In genomic region chr2:163102900-163103653, GRCm38 (mm10) we compare ENCODE assay signal across 15 mouse cellular contexts. TPM values are rescaled to one million over a fixed set of nuclear protein-coding genes. Genes with fewer than 3 reads are reported as not detected.
DNase-seq lines count a peak whose midpoint lies in the region; ATAC-seq and TF ChIP-seq lines count a peak whose summit lies in the region.
"Had no signal": no experiment of that assay in that cellular context is flagged by ENCODE, and none has a peak within 500 bp of the region (broad histone marks: within the 10 kb centered on the region; RNA-seq: fewer than 3 reads in every experiment).

No protein-coding gene starts in this region.

- H3K9me3 ChIP-seq in liver, postnatal 0 days (ENCODE audit: low read length): no peaks in the 10 kb centered on the region
- H3K9me3 ChIP-seq in limb, embryonic 14.5 days (ENCODE audit: control insufficient read depth, low read length): no peaks in the 10 kb centered on the region

- H3K36me3 ChIP-seq in liver, adult 2 months (ENCODE audit: control insufficient read depth, insufficient read depth, low read length): no peaks in the 10 kb centered on the region
- H3K36me3 ChIP-seq in liver, postnatal 0 days (replicated peaks; ENCODE audit: insufficient read depth, low read length): no peaks in the 10 kb centered on the region
- no peaks in the 10 kb centered on the region for H3K36me3 ChIP-seq in limb, embryonic 14.5 days (ENCODE audit: control insufficient read depth, insufficient read depth, low read length)

- WGBS in liver, adult 2 months: 45% methylated on average over 18 of the region's 18 CpGs
- WGBS in liver, postnatal 0 days (ENCODE audit: insufficient replicate concordance): 60% methylated on average over 18 of the region's 18 CpGs
- WGBS in limb, embryonic 14.5 days: 30% methylated on average over 18 of the region's 18 CpGs

- no peak overlapping the region for H3K27ac ChIP-seq in liver, adult 2 months (replicated peaks; ENCODE audit: insufficient read depth, low read depth, low read length)
- H3K27ac ChIP-seq in liver, postnatal 0 days (ENCODE audit: low read depth): no peak overlapping the region
- no peak overlapping the region for H3K27ac ChIP-seq in limb, embryonic 14.5 days (replicated peaks; ENCODE audit: low read depth, low read length)

- no peaks in the 10 kb centered on the region for H3K27me3 ChIP-seq in liver, adult 2 months (ENCODE audit: control insufficient read depth, insufficient read depth, low read length)
- no peaks in the 10 kb centered on the region for H3K27me3 ChIP-seq in liver, postnatal 0 days (ENCODE audit: insufficient read depth, low read length)
- H3K27me3 ChIP-seq in limb, embryonic 14.5 days (ENCODE audit: control insufficient read depth, insufficient read depth, low read length): 0 out of 2 replicates have a peak, but pooled peaks cover 3% of the 10 kb centered on the region

- TF ChIP-seq POLR2A in liver, adult 2 months (IDR thresholded peaks at IDR 0.05; ENCODE audit: extremely low read depth, insufficient read depth, low read length): no peak
- no peak for TF ChIP-seq POLR2A in limb, embryonic 14.5 days (IDR thresholded peaks at IDR 0.05; ENCODE audit: borderline replicate concordance, extremely low read depth, insufficient read depth, insufficient read length)

- TF ChIP-seq CTCF in liver, adult 2 months (IDR thresholded peaks at IDR 0.05; ENCODE audit: low read depth, low read length): no peak
- TF ChIP-seq CTCF in liver, postnatal 0 days (IDR thresholded peaks at IDR 0.05; ENCODE audit: low read depth): no peak

- intact Hi-C loops in left cerebral cortex, postnatal 10 days (cut with DNase I): loop anchor here (5.0 kb wide), 1 partner anchor 104 kb away; no protein-coding TSS in a partner anchor

- H3K4me3 ChIP-seq in liver, adult 2 months (ENCODE audit: insufficient read depth, low read depth, low read length): no peak overlapping the region
- no peak overlapping the region for H3K4me3 ChIP-seq in liver, postnatal 0 days (ENCODE audit: low read depth, low read length)
- no peak overlapping the region for H3K4me3 ChIP-seq in limb, embryonic 14.5 days (replicated peaks; ENCODE audit: low read length)

- no peak for TF ChIP-seq EP300 in liver, postnatal 0 days (IDR thresholded peaks at IDR 0.05; ENCODE audit: low read depth)

- peaks cover 15% of the 10 kb centered on the region for H3K4me1 ChIP-seq in liver, adult 2 months (ENCODE audit: control insufficient read depth, insufficient read depth, low read length)
- peaks cover 7% of the 10 kb centered on the region for H3K4me1 ChIP-seq in liver, postnatal 0 days (ENCODE audit: insufficient read depth)
- H3K4me1 ChIP-seq in limb, embryonic 14.5 days (ENCODE audit: control insufficient read depth, insufficient read depth, low read length): no peaks in the 10 kb centered on the region; the same call in 1 of the 2 replicates

- no peak overlapping the region for H3K9ac ChIP-seq in liver, adult 2 months (ENCODE audit: low read depth, low read length)
- H3K9ac ChIP-seq in liver, postnatal 0 days (replicated peaks): no peak overlapping the region
- H3K9ac ChIP-seq in limb, embryonic 14.5 days (ENCODE audit: low read depth, low read length, severe bottlenecking): no peak overlapping the region

- DNase-seq in liver, adult 2 months (ENCODE audit: extremely low read depth, low read depth, low spot score): peak; percentile 52
- no peak for DNase-seq in liver, postnatal 0 days
- peak; percentile 36 for DNase-seq in T-cell, adult 2 months (ENCODE audit: low spot score)
- DNase-seq in limb, embryonic 14.5 days (ENCODE audit: low spot score): no peak
- DNase-seq in thymus, postnatal 14 days: peak; percentile 74
- DNase-seq in adrenal gland, postnatal 10 days: no peak
- DNase-seq in left cerebral cortex, postnatal 10 days (ENCODE audit: extremely low spot score in 1 of 2, low spot score in 2 of 2): no peak
- DNase-seq in neural tube, embryonic 10.5 days (ENCODE audit: extremely low spot score, low spot score): no peak
- DNase-seq: cerebellum, adult 2 months; heart, postnatal 36 days had no signal

- no peaks in the 10 kb centered on the region for H3K79me2 ChIP-seq in liver, adult 2 months (ENCODE audit: control insufficient read depth, insufficient read depth, low read length)

- no peak overlapping the region for H3K4me2 ChIP-seq in liver, postnatal 0 days (ENCODE audit: low read depth, low read length)
- no peak overlapping the region for H3K4me2 ChIP-seq in limb, embryonic 14.5 days (replicated peaks; ENCODE audit: low read depth, low read length, severe bottlenecking)

- ATAC-seq in liver, postnatal 0 days: no peak
- peak; percentile 36; the same call in 1 of the 2 replicates for ATAC-seq in limb, embryonic 14.5 days (ENCODE audit: low FRiP score, low read depth)
- ATAC-seq: intestine, embryonic 16.5 days had no signal

RNA-seq across cellular contexts. Expression of gene Gtsf1l, which starts 15.4 kb away (rescaled TPM):
- total RNA-seq in liver, adult 2 months (2014; rRNA removed): not detected in 2 replicates
- not detected in 2 replicates for polyA plus RNA-seq in liver, adult 2 months (2012; rRNA removed)
- not detected in 2 replicates for polyA plus RNA-seq in liver, postnatal 0 days (2015; fragmentation: Nextera tagmentation; extraction: Ambion mirVana)
- polyA plus RNA-seq in limb, embryonic 14.5 days (2012; rRNA removed): not detected in 2 replicates
- polyA plus RNA-seq in limb, embryonic 14.5 days (2014; fragmentation: Nextera tagmentation; extraction: Ambion mirVana): not detected in 2 replicates
- total RNA-seq in adrenal gland, postnatal 10 days (2021): not detected
- not detected for total RNA-seq in left cerebral cortex, postnatal 10 days (2021)
- total RNA-seq: gastrocnemius, adult 18-20 months; heart, postnatal 36 days; layer of hippocampus, adult 18-20 months; left cerebral cortex, postnatal 14 days had no signal
- polyA plus RNA-seq: cerebellum, adult 2 months; forebrain, embryonic 11.5 days; intestine, embryonic 16.5 days had no signal

RNA-seq across cellular contexts. Expression of gene Mybl2, which starts 48.6 kb away (rescaled TPM):
- 0.09 and 0.54 TPM in 2 replicates for total RNA-seq in liver, adult 2 months (2014; rRNA removed)
- 0.29 and 0.31 TPM in 2 replicates for polyA plus RNA-seq in liver, adult 2 months (2012; rRNA removed)
- polyA plus RNA-seq in liver, postnatal 0 days (2015; fragmentation: Nextera tagmentation; extraction: Ambion mirVana): 23.2 and 24.2 TPM in 2 replicates
- polyA plus RNA-seq in limb, embryonic 14.5 days (2012; rRNA removed): 26.0 and 28.3 TPM in 2 replicates
- polyA plus RNA-seq in limb, embryonic 14.5 days (2014; fragmentation: Nextera tagmentation; extraction: Ambion mirVana): 17.4 and 18.9 TPM in 2 replicates
- total RNA-seq in adrenal gland, postnatal 10 days (2021): 10 to 100 TPM in 1 of 2 experiments, 1 to 10 TPM in 1; 8.8 to 11.1 TPM
- 1 to 10 TPM in 1 of 2 experiments, under 1 TPM in 1; 0.79 to 1.5 TPM for total RNA-seq in left cerebral cortex, postnatal 10 days (2021)

Comparison
In these comparisons a context has a peak if more than half of its experiments do, and no peak if none do; other contexts are left out.
1. DNase-seq: peak in liver, adult 2 months (single experiment), T-cell, adult 2 months (single experiment) and thymus, postnatal 14 days (single experiment); none in liver, postnatal 0 days (single experiment), limb, embryonic 14.5 days (single experiment), adrenal gland, postnatal 10 days (single experiment), left cerebral cortex, postnatal 10 days (0 of 2) and neural tube, embryonic 10.5 days (single experiment).